Mouse (Mus musculus) lung, adult 2 months (tissue): ENCODE measurements around the gene Polr2a. TPM values are rescaled to one million over a fixed set of nuclear protein-coding genes. Genes with fewer than 3 reads are reported as not detected.

ENCODE experiments used
- DNase-seq: peaks from one replicate; pipeline ENCODE4 v3.0.0; 2022
- H3K4me1 ChIP-seq: fragments of 200-500 bp; 2 replicates; pipeline ENCODE4 v1.6.1; 2011; ENCODE audit warnings: low read length; ENCODE audit not compliant: control insufficient read depth, insufficient read depth
- H3K4me3 ChIP-seq: fragments of 200-500 bp; replicated peaks from 2 replicates; pipeline ENCODE3; 2011; ENCODE audit warnings: low read depth, mild to moderate bottlenecking, control low read depth, low read length; ENCODE audit errors: extremely low read depth
- CTCF ChIP-seq: fragments of 200-500 bp; IDR thresholded peaks from 2 replicates; pipeline ENCODE4 v1.5.1; 2011; ENCODE audit warnings: mild to moderate bottlenecking, low read length, control low read depth; ENCODE audit not compliant: insufficient read depth
- POLR2A ChIP-seq: fragments of 200-500 bp; IDR thresholded peaks from 2 replicates; pipeline ENCODE4 v1.6.1; 2011; ENCODE audit warnings: low read depth, mild to moderate bottlenecking, control low read depth, low read length, borderline replicate concordance; ENCODE audit errors: extremely low read depth
- WGBS: fragments of 180-500 bp; shearing (Covaris S2); methylation state at CpG from one replicate; pipeline ENCODE4 v1.1.7; 2018; 5-methylcytosine and 5-hydroxymethylcytosine counted together
- polyA plus RNA-seq: library from polyadenylated mRNA; depleted of rRNA; stranded (reverse); fragments of >200 nt; gene quantifications from 2 replicates; pipeline ENCODE4 v1.2.3, GENCODE M21; 2012

Gene Polr2a
- polyA plus RNA-seq, 1 experiment = 51.1 TPM

DNA sequence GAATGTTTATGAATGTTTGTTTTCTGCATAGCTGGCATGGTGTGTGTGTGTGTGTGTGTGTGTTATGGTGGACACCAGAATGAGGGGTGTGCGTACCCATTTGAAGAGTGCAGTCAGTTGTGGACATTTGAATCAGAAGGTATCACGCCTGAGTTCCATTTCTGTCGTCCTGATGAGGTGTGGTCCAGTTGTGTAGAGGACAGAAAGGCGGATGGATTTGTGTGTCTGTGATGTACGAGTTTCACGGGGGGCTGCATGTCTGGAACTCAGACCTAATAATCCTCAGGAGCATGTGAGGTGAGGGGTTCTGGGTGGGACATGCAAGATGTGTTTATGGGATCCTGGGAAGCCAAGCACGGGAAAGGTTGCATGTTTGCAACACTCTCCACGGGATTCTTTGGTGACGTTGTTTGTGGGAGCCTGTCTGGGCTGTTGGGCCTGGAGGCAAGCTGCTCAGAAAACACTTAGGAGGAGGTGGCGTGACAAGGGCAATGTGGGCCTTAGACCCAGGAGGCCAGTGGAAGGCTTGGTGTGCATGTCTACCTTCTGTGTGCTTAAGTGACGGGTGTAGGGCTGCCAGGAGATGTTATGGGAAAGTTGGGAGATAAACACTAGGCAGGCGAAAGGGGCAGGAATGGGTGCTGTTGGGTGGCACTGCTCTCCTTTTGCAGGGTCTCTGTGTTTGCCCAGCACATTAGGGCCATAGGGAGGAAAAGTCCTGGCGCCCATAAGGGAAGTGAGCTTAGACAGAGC, 8.6 kb upstream of the Polr2a start:
- DNase-seq = peak; percentile 42
- Histone ChIP-seq H3K4me1 (peaks cover 17% of the 10 kb centered on the region), H3K4me3 (peak overlapping the region; percentile 99)
- TF ChIP-seq CTCF (no peak), POLR2A (peak; percentile 33; the same call in 1 of the 2 replicates)
- WGBS = 22% methylated on average over 13 of the region's 13 CpGs

DNA sequence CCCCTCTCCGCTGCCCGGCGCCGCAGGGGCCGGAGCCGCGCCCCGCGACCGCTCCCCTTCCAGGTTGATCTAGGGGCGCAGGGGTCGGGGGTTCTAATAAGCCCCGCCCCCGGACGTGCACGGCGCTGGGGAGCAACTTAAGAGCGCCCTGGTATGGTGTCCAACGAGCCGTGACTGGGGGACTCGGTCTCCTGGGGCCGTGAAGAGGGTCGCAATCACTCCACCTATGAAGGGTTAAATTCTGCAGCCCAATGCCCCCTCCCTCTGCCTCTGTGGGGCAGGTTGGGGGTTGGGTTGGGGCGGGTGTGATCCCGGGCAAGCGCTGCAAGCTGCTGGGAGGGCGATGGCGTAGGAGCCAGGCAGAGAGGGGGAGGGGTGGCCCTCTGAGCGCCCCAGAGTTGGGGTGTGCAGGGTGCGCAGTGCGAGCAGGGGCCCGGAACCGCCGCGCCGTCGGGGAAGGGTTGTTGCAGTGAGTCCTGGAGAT, 7.7 kb upstream of the Polr2a start:
- peaks cover 17% of the 10 kb centered on the region for H3K4me1 ChIP-seq
- WGBS = under 1% methylated on average over 36 of the region's 37 CpGs
- DNase-seq = peak; percentile 78
- peak; percentile 60; the same call in 1 of the 2 replicates for TF ChIP-seq POLR2A
- no peak for TF ChIP-seq CTCF
- peak overlapping the region; percentile 99 for H3K4me3 ChIP-seq

DNA sequence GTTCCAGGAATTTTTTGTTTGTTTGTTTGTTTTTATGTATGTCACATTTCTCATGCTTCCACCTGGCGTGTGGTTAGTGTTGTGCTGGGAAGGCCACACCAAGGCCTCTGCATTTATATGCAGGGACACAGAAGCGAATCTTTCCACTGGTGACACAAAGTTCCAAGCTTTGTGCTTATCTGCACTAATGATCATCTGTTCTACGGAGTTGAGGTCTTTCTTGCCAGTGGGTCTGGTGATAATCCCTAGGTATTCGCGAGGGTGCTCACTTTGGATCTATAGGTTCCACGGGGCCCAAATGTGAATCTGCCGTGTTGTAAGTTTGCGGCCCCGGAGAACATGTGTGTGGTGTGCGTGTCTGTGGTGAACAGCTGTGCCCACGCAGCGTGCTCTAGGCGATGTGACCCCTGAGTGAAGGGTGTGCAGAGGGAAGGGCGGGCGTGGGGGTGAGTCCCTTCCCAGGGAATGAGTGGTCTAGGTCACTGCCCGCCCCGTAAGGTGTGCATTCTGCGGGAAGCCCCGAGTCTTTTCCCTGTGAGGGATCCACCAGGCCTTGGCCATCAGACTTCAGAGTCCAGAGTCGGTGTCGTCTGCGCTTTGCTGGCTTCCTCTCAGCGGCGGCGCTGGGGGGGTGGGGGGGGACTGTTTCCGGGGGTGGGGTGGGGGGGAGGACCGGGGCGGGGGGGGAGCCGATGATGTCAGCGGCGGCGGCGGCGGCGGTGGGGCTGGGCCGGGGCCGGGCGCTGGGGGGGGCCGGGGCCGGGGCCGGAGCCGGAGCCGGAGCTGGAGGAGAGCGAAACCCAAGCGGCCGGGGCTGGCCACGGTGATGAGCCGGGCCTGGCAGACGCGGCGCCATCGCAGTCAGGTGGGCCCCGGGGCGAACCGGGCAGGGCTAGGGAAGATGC, 7.0 kb upstream of the Polr2a start, which contains the start of gene Zbtb4:
Gene Zbtb4, plus strand, starts transcription at position 692 of the 905 bp plus-strand sequence.
- H3K4me1 ChIP-seq = peaks cover 17% of the 10 kb centered on the region
- peak; percentile 58 for DNase-seq
- WGBS = 16% methylated on average over 36 of the region's 55 CpGs
- H3K4me3 ChIP-seq = peak within 1 kb of the TSS; percentile 99
- TF ChIP-seq POLR2A (peak; percentile 70; the same call in 1 of the 2 replicates), CTCF (no peak)

DNA sequence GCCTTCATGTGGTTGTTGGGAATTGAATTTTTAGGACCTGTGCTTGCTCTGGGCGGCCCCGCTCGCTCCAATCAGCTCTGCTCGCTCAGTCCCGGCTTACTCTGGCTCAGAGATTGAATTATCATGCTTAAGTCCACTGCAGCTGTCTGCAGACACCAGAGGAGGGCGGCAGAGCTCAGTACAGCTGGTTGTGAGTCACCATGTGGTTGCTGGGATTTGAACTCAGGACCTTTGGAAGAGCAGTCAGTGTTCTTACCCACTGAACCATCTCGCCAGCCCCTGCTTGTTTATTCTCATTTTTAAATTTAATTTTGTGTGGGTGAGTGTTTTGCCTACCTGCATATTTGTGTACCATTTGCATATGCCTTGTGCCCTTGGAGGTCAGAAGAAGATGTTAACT, 5.1 kb upstream of the Polr2a start:
- DNase-seq = no peak
- Histone ChIP-seq H3K4me1 (peaks cover 17% of the 10 kb centered on the region), H3K4me3 (no peak overlapping the region)
- WGBS = 82% methylated on average over 7 of the region's 7 CpGs
- TF ChIP-seq CTCF = peak; percentile 38; the same call in 1 of the 2 replicates
- no peak for TF ChIP-seq POLR2A

DNA sequence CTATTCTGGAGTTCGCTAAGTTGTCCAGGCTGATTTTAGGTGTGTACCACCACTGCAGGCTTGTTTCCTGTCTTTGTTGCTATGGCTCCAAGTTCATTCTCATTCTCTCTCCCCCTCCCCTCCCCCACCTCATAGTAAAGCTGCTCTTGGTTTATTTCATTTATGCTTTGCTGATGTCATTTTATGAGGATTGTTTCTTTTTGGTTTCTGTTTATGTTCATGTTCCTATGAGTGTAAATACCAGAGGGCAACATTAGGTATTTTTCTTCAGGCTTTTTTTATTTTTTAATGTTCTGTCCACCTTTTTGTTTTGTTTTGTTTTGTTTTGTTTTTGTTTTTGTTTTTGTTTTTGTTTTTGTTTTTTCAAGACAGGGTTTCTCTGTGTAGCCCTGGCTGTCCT, 3.4 kb upstream of the Polr2a start, which contains the start of gene Slc35g3:
Gene Slc35g3, minus strand, starts transcription at position 101 of the 400 bp plus-strand sequence.
- 40% methylated on average over 1 of the region's 1 CpGs for WGBS
- DNase-seq = no peak
- TF ChIP-seq CTCF (no peak), POLR2A (no peak)
- Histone ChIP-seq H3K4me1 (peaks cover 8% of the 10 kb centered on the region), H3K4me3 (no peak within 1 kb of the TSS)

DNA sequence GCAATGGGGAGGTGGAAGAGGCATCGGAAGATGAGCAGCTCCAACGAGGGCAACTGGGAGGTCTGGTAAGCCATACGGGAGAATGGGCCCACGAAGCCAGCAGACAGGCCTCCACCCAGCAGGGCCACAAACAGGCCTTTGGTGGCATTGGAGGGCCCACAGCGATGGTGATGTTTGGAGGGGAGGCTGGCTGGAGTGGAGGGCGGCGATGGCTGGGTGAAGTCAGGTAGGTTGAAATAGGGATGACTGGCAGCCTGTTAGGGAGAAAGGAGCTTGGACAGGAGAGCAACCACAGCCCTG, 2.4 kb upstream of the Polr2a start:
- no peak overlapping the region for H3K4me3 ChIP-seq
- WGBS = 95% methylated on average over 7 of the region's 7 CpGs
- H3K4me1 ChIP-seq = peaks cover 11% of the 10 kb centered on the region
- no peak for DNase-seq
- TF ChIP-seq CTCF (no peak), POLR2A (no peak)

DNA sequence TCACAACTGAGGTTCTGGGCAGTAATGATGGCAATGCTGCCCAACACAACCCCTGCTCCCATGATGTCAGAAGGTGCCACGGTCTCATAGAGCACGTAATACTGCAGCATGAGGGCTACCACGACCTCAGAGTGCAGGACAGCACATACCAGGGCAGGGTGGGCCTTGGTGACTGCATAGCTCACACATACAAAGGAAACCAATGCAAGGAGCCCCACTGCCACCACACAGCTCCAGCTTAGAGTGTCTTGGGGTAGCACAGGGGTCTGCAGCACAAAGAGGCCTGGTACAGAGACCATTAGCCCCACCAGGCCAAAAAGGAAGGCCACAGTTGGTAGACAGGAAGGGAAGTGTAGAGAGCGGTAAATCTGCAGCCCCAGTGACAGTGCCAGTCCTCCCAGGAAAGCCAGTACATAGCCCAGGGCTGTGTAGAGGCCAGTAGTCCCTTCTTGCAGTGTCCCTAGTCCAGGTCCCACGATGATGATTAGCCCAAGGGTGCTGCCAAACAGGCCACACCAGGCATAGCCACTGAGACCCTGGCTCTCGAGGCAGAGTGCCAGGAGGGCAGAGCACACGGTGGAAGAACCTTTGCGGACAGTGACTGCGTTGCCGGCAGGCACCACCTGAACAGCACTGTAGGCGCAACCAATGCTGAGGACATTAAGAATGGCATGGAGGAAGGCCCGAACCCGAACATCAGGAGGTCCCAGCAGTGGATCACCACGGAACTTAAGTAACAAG, 1.9 kb upstream of the Polr2a start:
- TF ChIP-seq POLR2A = no peak
- no peak for TF ChIP-seq CTCF
- no peak for DNase-seq
- 81% methylated on average over 14 of the region's 14 CpGs for WGBS
- Histone ChIP-seq H3K4me1 (peaks cover 11% of the 10 kb centered on the region), H3K4me3 (no peak overlapping the region)

DNA sequence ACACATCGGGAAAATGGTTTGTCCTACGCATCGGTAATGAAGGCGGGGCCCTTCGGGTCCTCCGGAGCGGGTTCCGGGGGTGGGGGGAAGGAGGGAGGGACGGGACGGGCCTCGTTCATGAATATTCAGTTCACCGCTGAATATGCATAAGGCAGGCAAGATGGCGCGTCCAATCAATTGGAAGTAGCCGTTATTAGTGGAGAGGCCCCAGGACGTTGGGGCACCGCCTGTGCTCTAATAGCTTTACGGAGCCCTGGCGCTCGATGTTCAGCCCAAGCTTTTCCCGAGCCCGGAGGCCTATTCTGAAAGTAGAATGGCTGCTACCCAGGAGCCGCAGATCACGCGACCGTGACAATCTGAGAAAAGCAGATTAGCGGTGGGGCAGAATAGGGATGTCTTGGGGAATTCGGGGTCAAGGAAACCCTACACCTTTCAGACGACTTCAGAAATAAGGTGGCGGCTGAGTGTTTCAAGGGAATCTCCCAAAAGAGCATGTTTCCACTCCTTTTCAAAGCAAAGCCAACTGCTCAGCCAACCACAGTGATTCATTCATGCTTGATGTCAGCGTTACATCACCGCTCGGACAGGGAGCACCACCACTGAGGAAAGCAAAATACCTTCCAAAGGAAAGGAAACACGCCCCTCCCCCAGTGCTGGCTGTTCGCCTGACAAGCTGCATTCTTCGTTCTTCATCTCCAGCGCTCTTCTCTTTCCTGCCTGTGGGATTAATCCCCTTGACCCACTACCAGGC, 709 bp upstream of the Polr2a start:
- TF ChIP-seq POLR2A (peak; percentile 87; the same call in 1 of the 2 replicates), CTCF (no peak)
- DNase-seq = peak; percentile 87
- Histone ChIP-seq H3K4me1 (peaks cover 9% of the 10 kb centered on the region), H3K4me3 (peak overlapping the region; percentile 81)
- WGBS = under 1% methylated on average over 37 of the region's 37 CpGs
